Mouse (Mus musculus) lung, postnatal 36 days (tissue): ENCODE measurements at regions not wholly inside any gene's neighbourhood (a gene's known extent, or its start where the extent isn't known, plus 50 kb on each side); places are given as distances from the start of the nearest gene placed in this dataset.

ENCODE experiments used
- DNase-seq: peaks from one replicate; pipeline ENCODE4 v3.0.0; 2022; ENCODE audit warnings: mixed read lengths

- DNase-seq: no peak
These were observed 90.8 kb downstream of the Rpe65 start for GRCm38 (mm10) chr3:159689743-159690142.

- DNase-seq: peak; percentile 62
These were observed 114.9 kb upstream of the Wls start for GRCm38 (mm10) chr3:159724340-159725119.

- no peak for DNase-seq
These were observed 107.3 kb upstream of the Wls start for GRCm38 (mm10) chr3:159732201-159732600.

GRCm38 (mm10) chr3:159733141-159733540 is 106.3 kb upstream of the Wls start:
- DNase-seq: no peak

GRCm38 (mm10) chr3:159734547-159734946 is 104.9 kb upstream of the Wls start:
- no peak for DNase-seq

GRCm38 (mm10) chr3:159736070-159736469 is 103.4 kb upstream of the Wls start:
- no peak for DNase-seq

- DNase-seq: no peak
These were observed 98.7 kb upstream of the Wls start for GRCm38 (mm10) chr3:159740600-159741279.

GRCm38 (mm10) chr3:159741816-159742215 is 97.7 kb upstream of the Wls start:
- no peak for DNase-seq

GRCm38 (mm10) chr3:159759740-159760139 is 79.7 kb upstream of the Wls start:
- no peak for DNase-seq

GRCm38 (mm10) chr3:159760293-159760692 is 79.2 kb upstream of the Wls start:
- no peak for DNase-seq

- DNase-seq: no peak
These were observed 78.5 kb upstream of the Wls start for GRCm38 (mm10) chr3:159760949-159761348.

GRCm38 (mm10) chr3:159782222-159782844 is 57.1 kb upstream of the Wls start:
- DNase-seq: no peak

- DNase-seq: no peak
These were observed 51.7 kb upstream of the Wls start for GRCm38 (mm10) chr3:159787776-159788175.
